Mouse (Mus musculus) myocyte (in vitro differentiated cells): ENCODE data around the gene Scfd2.

Experiments
- CEBPB ChIP-seq: IDR thresholded peaks from 2 replicates; pipeline ENCODE4 v1.6.1; 2011; ENCODE audit warnings: mild to moderate bottlenecking, moderate library complexity; ENCODE audit not compliant: poor library complexity, insufficient read depth, severe bottlenecking
- E2F4 ChIP-seq: IDR thresholded peaks from one replicate; pipeline ENCODE4 v1.6.1; 2011; ENCODE audit warnings: mild to moderate bottlenecking, control low read depth, moderate library complexity; ENCODE audit not compliant: insufficient read depth
- MAX ChIP-seq: IDR thresholded peaks from one replicate; pipeline ENCODE4 v1.6.1; 2011; ENCODE audit warnings: low read depth, mild to moderate bottlenecking, control low read depth
- POLR2A ChIP-seq: IDR thresholded peaks from one replicate; pipeline ENCODE4 v1.6.1; 2011; ENCODE audit warnings: low read depth, mild to moderate bottlenecking, control low read depth, moderate library complexity; ENCODE audit not compliant: insufficient read length
- TCF12 ChIP-seq: IDR thresholded peaks from one replicate; pipeline ENCODE4 v1.6.1; 2011; ENCODE audit warnings: mild to moderate bottlenecking, control low read depth; ENCODE audit not compliant: poor library complexity, insufficient read depth, severe bottlenecking
- USF1 ChIP-seq: IDR thresholded peaks from one replicate; pipeline ENCODE4 v1.6.1; 2011; ENCODE audit warnings: low read depth, mild to moderate bottlenecking, control low read depth, moderate library complexity

DNA sequence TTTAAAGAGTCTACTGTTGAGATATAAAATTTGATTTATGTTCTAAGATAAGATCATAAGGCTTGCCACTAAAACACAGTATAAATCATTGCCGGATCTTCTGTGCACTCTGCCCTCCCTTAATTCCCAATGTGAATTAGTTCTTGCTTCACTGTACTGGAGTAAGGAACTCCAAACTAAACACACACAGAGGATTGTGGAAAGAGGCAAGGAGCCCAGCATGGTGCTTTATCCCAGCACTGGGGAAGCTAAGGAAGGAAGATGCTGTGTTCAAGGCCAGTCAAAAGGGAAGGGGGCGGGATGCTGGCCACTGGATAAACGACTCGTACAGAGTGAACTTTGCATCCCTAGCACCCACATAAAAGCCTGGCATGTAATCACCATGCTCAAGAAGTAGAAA, 51.1 kb downstream of the Scfd2 start:
- TF ChIP-seq POLR2A (no peak), MAX (no peak), USF1 (no peak), TCF12 (no peak), E2F4 (no peak), CEBPB (no peak)
